Mouse (Mus musculus) C2C12 (cell line): ENCODE measurements at regions not wholly inside any gene's neighbourhood (a gene's known extent, or its start where the extent isn't known, plus 50 kb on each side); places are given as distances from the start of the nearest gene placed in this dataset.
"Not testable (repeated sequence)": the region's sequence is repeated elsewhere in the genome, so short reads cannot be mapped to it uniquely, and the experiment has no call there.

Source experiments
- H3K27me3 ChIP-seq: one replicate; pipeline ENCODE4 v1.6.1; 2011; ENCODE audit not compliant: control insufficient read depth, insufficient read depth, insufficient read length
- H3K36me3 ChIP-seq: one replicate; pipeline ENCODE4 v1.6.1; 2011; ENCODE audit not compliant: control insufficient read depth, insufficient read depth
- H3K4me3 ChIP-seq: one replicate; pipeline ENCODE4 v1.5.1; 2011; ENCODE audit warnings: mild to moderate bottlenecking, control low read depth; ENCODE audit not compliant: poor library complexity, insufficient read depth, severe bottlenecking
- H3K79me2 ChIP-seq: one replicate; pipeline ENCODE4 v1.6.1; 2011; ENCODE audit not compliant: control insufficient read depth, insufficient read depth
- H3K79me3 ChIP-seq: one replicate; pipeline ENCODE4 v1.6.1; 2011; ENCODE audit warnings: low read depth, control low read depth
- H3ac ChIP-seq: one replicate; pipeline ENCODE3; 2011; ENCODE audit warnings: low read depth; ENCODE audit not compliant: control insufficient read depth, insufficient read length
- CEBPB ChIP-seq: IDR thresholded peaks from one replicate; pipeline ENCODE4 v1.6.1; 2011; ENCODE audit warnings: low read depth, mild to moderate bottlenecking, control low read depth, moderate library complexity
- CTCF ChIP-seq: IDR thresholded peaks from one replicate; pipeline ENCODE4 v1.5.1; 2011; ENCODE audit not compliant: control insufficient read depth, insufficient read depth, insufficient read length
- FOSL1 ChIP-seq: IDR thresholded peaks from one replicate; pipeline ENCODE4 v1.8.0; 2011; ENCODE audit warnings: mild to moderate bottlenecking, low read length; ENCODE audit not compliant: poor library complexity, insufficient read depth, severe bottlenecking
- MAX ChIP-seq: IDR thresholded peaks from one replicate; pipeline ENCODE4 v1.6.1; 2011; ENCODE audit warnings: mild to moderate bottlenecking, control low read depth
- MYOD1 ChIP-seq: IDR thresholded peaks from one replicate; pipeline ENCODE4 v1.6.1; 2011; ENCODE audit warnings: low read depth; ENCODE audit not compliant: control insufficient read depth, insufficient read length
- MYOG ChIP-seq: IDR thresholded peaks from one replicate; pipeline ENCODE4 v1.6.1; 2011; ENCODE audit not compliant: control insufficient read depth, insufficient read length; ENCODE audit errors: extremely low read depth
- USF1 ChIP-seq: IDR thresholded peaks from one replicate; pipeline ENCODE4 v1.6.1; 2011; ENCODE audit warnings: low read depth, mild to moderate bottlenecking, control low read depth, moderate library complexity

DNA sequence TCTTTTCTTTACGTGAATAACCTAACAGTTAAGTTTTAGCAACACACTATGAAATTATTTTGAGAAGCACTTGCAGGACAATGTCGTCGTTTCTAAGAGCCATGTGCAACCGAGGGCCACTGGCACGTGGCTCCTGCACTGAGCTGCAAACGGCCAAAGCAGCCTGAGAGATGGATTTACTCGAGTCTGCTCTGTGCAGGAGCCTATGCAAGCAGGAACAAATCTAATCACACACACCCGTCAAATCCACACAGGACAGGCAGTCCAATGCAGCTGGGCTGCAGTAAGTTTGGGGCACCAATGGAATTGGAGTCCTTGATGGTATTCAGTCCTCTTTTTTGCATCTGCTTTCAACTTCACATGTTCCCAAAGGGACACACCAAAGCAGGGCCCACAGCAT, 118.8 kb upstream of the Cpne8 start:
- Histone ChIP-seq H3K79me2 (no peaks in the 10 kb centered on the region), H3ac (no peak overlapping the region), H3K4me3 (no peak overlapping the region), H3K79me3 (no peaks in the 10 kb centered on the region), H3K36me3 (no peaks in the 10 kb centered on the region), H3K27me3 (no peaks in the 10 kb centered on the region)
- TF ChIP-seq USF1 (no peak), MYOD1 (no peak), CTCF (no peak), CEBPB (no peak), FOSL1 (no peak), MAX (no peak), MYOG (no peak)

DNA sequence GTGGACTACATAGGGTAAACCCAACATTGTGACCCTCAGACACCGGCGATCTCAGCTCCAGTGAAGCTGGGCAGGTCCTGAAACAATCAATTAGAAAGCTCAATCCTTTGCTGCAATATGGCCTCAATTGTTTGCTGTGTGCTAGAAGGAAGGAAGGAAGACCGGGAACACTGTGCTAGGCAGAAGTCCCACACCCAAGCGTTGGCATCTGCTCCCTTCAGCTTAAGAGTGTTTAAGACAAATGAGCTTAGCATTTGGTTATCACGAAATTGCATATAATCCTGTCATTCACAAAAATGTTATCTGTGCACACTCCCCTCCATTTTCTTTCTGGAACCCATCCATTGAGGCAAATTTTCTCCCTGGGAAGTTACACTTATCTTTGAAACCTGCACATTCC, 110.7 kb upstream of the Cpne8 start:
- H3K79me2 ChIP-seq: no peaks in the 10 kb centered on the region
- TF ChIP-seq CEBPB: no peak
- no peak for TF ChIP-seq MYOG
- TF ChIP-seq CTCF: no peak
- no peak for TF ChIP-seq USF1
- TF ChIP-seq MAX: no peak
- TF ChIP-seq MYOD1: no peak
- no peaks in the 10 kb centered on the region for H3K79me3 ChIP-seq
- H3K36me3 ChIP-seq: no peaks in the 10 kb centered on the region
- H3K27me3 ChIP-seq: no peaks in the 10 kb centered on the region
- no peak overlapping the region for H3K4me3 ChIP-seq
- H3ac ChIP-seq: no peak overlapping the region

DNA sequence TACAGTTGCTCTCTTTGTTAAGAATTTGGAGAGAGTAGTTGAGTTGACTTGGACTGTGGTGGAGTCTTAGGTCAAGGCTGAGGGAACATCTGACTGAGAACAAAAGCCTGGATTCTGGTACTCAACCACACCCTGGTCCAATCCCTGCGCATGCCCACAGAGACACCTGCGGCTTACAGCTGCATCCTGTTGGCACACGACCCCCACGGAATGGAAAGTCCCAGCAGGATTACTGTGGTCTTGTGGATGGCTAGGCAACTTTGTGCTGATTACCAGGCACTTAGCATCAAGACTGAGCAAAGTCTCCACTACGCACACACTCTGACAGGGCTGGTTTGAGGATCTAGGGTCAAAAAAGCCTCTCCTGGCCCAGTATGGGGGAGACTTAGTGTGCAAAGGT, 105.5 kb upstream of the Cpne8 start:
- H3K79me2 ChIP-seq: no peaks in the 10 kb centered on the region
- no peaks in the 10 kb centered on the region for H3K27me3 ChIP-seq
- no peak overlapping the region for H3K4me3 ChIP-seq
- H3K36me3 ChIP-seq: no peaks in the 10 kb centered on the region
- no peak overlapping the region for H3ac ChIP-seq
- no peaks in the 10 kb centered on the region for H3K79me3 ChIP-seq
- TF ChIP-seq CEBPB (no peak), CTCF (no peak), MYOG (no peak), MAX (no peak), FOSL1 (no peak), USF1 (no peak), MYOD1 (no peak)

DNA sequence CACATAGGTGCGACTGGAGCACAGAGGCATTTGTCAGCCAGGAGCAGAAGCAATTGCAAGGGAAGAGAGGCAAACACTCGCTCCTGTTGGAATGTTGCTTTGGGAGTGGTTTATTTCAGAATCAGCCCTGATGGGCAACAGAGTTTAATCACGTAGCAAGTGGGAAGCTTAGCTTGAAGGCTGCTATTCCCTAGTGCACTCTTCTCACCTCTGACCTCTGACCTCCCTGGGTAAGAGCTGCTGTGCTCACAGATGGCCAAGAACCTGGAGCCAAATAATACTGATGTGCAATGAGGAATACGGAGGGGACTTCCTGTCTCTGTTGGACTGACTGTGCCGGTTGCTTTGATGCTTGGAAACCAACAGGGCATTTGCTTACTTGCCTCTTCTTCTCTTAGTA, 88.3 kb upstream of the Cpne8 start:
- Histone ChIP-seq H3ac (no peak overlapping the region), H3K36me3 (no peaks in the 10 kb centered on the region), H3K79me2 (no peaks in the 10 kb centered on the region), H3K4me3 (no peak overlapping the region), H3K27me3 (no peaks in the 10 kb centered on the region), H3K79me3 (no peaks in the 10 kb centered on the region)
- TF ChIP-seq MYOD1 (no peak), USF1 (no peak)

DNA sequence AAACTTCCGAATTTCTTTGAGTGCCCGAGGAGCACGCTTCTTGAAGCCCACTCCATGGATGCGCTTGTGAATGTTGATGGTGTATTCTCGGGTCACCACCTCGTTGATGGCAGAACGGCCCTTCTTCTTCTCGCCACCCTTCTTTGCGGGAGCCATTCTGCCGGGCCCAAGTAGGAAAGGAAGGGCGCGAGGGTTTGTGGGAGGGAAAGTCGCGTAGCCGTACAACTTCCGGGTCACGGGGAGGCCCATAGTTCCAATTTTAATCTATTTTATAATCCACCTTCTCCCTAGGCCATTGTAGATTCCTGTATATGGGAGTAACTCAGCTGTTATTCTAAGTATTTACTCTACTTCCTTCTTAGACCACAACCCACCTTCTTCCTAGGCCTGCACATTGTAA, 85.3 kb upstream of the Cpne8 start:
- H3K79me2 ChIP-seq: not testable (repeated sequence)

DNA sequence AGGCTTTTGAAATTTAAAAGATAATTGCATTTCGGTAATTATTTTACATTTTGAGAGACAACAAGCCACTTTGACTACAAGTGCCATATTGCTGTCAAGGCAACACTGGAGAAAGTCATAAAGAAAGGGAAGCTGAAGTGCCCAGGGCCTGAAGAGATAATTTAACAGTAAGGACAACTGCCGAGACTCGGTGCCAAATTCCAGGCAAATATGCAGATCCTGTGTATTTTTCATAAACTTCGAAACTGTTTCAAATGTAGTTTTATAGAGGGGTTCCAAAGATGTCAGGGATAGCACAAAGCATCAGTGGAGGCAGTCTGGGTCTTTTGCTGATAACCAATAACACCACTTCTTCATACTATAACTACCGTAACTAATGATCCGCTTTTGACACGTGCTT, 54.7 kb upstream of the Cpne8 start:
- no peak for TF ChIP-seq MYOG
- TF ChIP-seq MYOD1: no peak
- no peak for TF ChIP-seq MAX
- TF ChIP-seq CEBPB: no peak
- no peak for TF ChIP-seq USF1
- TF ChIP-seq FOSL1: no peak
- no peak for TF ChIP-seq CTCF
- Histone ChIP-seq H3K4me3 (no peak overlapping the region), H3K36me3 (no peaks in the 10 kb centered on the region), H3ac (no peak overlapping the region), H3K27me3 (no peaks in the 10 kb centered on the region), H3K79me3 (no peaks in the 10 kb centered on the region), H3K79me2 (no peaks in the 10 kb centered on the region)

More for the DNA sequence above, 85.3 kb upstream of the Cpne8 start:
- not testable (repeated sequence) for H3K36me3 ChIP-seq, H3K79me3 ChIP-seq, H3ac ChIP-seq, H3K4me3 ChIP-seq, H3K27me3 ChIP-seq
